Mouse (Mus musculus) forebrain, embryonic 14.5 days (tissue): ENCODE data around the gene Pla2g1b. TPM values are rescaled to one million over a fixed set of nuclear protein-coding genes. Genes with fewer than 3 reads are reported as not detected.
"Not testable (repeated sequence)": the region's sequence is repeated elsewhere in the genome, so short reads cannot be mapped to it uniquely, and the experiment has no call there.

Experiments used
- ATAC-seq: fragments of 200-750 bp; cut with Nextera tagmentation; 2 replicates; pipeline ENCODE4 v1.8.0; 2017; ENCODE audit warnings: mild to moderate bottlenecking, moderate library complexity
- DNase-seq: peaks from one replicate; pipeline ENCODE4 v3.0.0-alpha.2; 2015; ENCODE audit warnings: low spot score
- H3K27ac ChIP-seq: fragments of 300-500 bp; sonication (generic); 2 replicates; pipeline ENCODE4 v1.5.1; 2014; ENCODE audit warnings: low read depth, mild to moderate bottlenecking, control low read depth, low read length, moderate library complexity
- H3K27me3 ChIP-seq: fragments of 300-500 bp; sonication (generic); replicated peaks from 2 replicates; pipeline ENCODE4 v1.6.1; 2014; ENCODE audit warnings: low read length, control low read depth, mixed read lengths; ENCODE audit not compliant: control insufficient read depth, insufficient read depth
- H3K36me3 ChIP-seq: fragments of 300-500 bp; sonication (generic); 2 replicates; pipeline ENCODE4 v1.6.1; 2014; ENCODE audit warnings: low read length, control low read depth; ENCODE audit not compliant: control insufficient read depth, insufficient read depth
- H3K4me1 ChIP-seq: fragments of 300-500 bp; sonication (generic); 2 replicates; pipeline ENCODE4 v1.6.1; 2014; ENCODE audit warnings: antibody characterized with exemption, low read length, control low read depth; ENCODE audit not compliant: control insufficient read depth, insufficient read depth
- H3K4me2 ChIP-seq: fragments of 300-500 bp; sonication (generic); 2 replicates; pipeline ENCODE4 v1.6.1; 2014; ENCODE audit warnings: mild to moderate bottlenecking, control low read depth, low read length
- H3K4me3 ChIP-seq: fragments of 300-500 bp; sonication (generic); 2 replicates; pipeline ENCODE4 v1.5.1; 2014; ENCODE audit warnings: low read depth, low read length, control low read depth
- H3K9ac ChIP-seq: fragments of 300-500 bp; sonication (generic); 2 replicates; pipeline ENCODE4 v1.6.1; 2014; ENCODE audit warnings: mild to moderate bottlenecking, low read length, control low read depth, moderate library complexity
- H3K9me3 ChIP-seq: fragments of 300-500 bp; sonication (generic); replicated peaks from 2 replicates; pipeline ENCODE4 v1.6.1; 2016; ENCODE audit warnings: low read length, control low read depth, mixed read lengths; ENCODE audit not compliant: control insufficient read depth
- WGBS: fragments of 180-500 bp; shearing (Covaris S2); extraction: QIAGEN DNeasy Blood & Tissue Kit; methylation state at CpG from one replicate; pipeline ENCODE4 v1.1.7; 2014; 5-methylcytosine and 5-hydroxymethylcytosine counted together
- polyA plus RNA-seq: library from polyadenylated mRNA; unstranded; fragments of >200 nt; fragmentation: Nextera tagmentation; extraction: Ambion mirVana; gene quantifications from 2 replicates; pipeline ENCODE4 v1.2.1, GENCODE M21; 2014

Gene Pla2g1b
- polyA plus RNA-seq, 1 experiment from 2014 or later, result not detected

GRCm38 (mm10) chr5:115514346-115514745 is 48.3 kb downstream of the Pla2g1b start:
- DNase-seq, result no peak
- ATAC-seq, result no peak
- Histone ChIP-seq H3K4me1 (peaks cover 18% of the 10 kb centered on the region), H3K27ac (peak overlapping the region; percentile 62; the same call in 1 of the 2 replicates), H3K9me3 (no peaks in the 10 kb centered on the region), H3K4me3 (no peak overlapping the region), H3K36me3 (no peaks in the 10 kb centered on the region), H3K9ac (peak overlapping the region; percentile 4; the same call in 1 of the 2 replicates), H3K4me2 (no peak overlapping the region), H3K27me3 (no peaks in the 10 kb centered on the region)
- WGBS, result 85% methylated on average over 6 of the region's 6 CpGs

GRCm38 (mm10) chr5:115514896-115515587 is 49.0 kb downstream of the Pla2g1b start:
- no peaks in the 10 kb centered on the region for H3K36me3 ChIP-seq
- DNase-seq, result peak; percentile 49
- no peak for ATAC-seq
- no peaks in the 10 kb centered on the region for H3K9me3 ChIP-seq
- no peak overlapping the region for H3K4me2 ChIP-seq
- WGBS, result 55% methylated on average over 20 of the region's 20 CpGs
- peaks cover 11% of the 10 kb centered on the region for H3K4me1 ChIP-seq
- peak overlapping the region; percentile 4; the same call in 1 of the 2 replicates for H3K9ac ChIP-seq
- no peaks in the 10 kb centered on the region for H3K27me3 ChIP-seq
- peak overlapping the region; percentile 62; the same call in 1 of the 2 replicates for H3K27ac ChIP-seq
- no peak overlapping the region for H3K4me3 ChIP-seq

GRCm38 (mm10) chr5:115516081-115516907 is 50.2 kb downstream of the Pla2g1b start:
- no peaks in the 10 kb centered on the region for H3K27me3 ChIP-seq
- H3K9ac ChIP-seq, result no peak overlapping the region
- DNase-seq (no peak), ATAC-seq (no peak)
- no peak overlapping the region for H3K27ac ChIP-seq
- H3K4me2 ChIP-seq, result no peak overlapping the region
- H3K4me3 ChIP-seq, result no peak overlapping the region
- WGBS, result 87% methylated on average over 32 of the region's 32 CpGs
- no peaks in the 10 kb centered on the region for H3K36me3 ChIP-seq
- peaks cover 9% of the 10 kb centered on the region for H3K4me1 ChIP-seq
- H3K9me3 ChIP-seq, result no peaks in the 10 kb centered on the region

GRCm38 (mm10) chr5:115516908-115517307 is 50.8 kb downstream of the Pla2g1b start:
- Histone ChIP-seq H3K27me3 (no peaks in the 10 kb centered on the region), H3K4me2 (no peak overlapping the region), H3K27ac (no peak overlapping the region), H3K4me3 (no peak overlapping the region), H3K4me1 (peaks cover 9% of the 10 kb centered on the region), H3K9ac (no peak overlapping the region), H3K36me3 (no peaks in the 10 kb centered on the region), H3K9me3 (no peaks in the 10 kb centered on the region)
- ATAC-seq (no peak), DNase-seq (no peak)
- 91% methylated on average over 7 of the region's 7 CpGs for WGBS

GRCm38 (mm10) chr5:115517501-115517900 is 51.4 kb downstream of the Pla2g1b start:
- 94% methylated on average over 9 of the region's 9 CpGs for WGBS
- H3K9ac ChIP-seq, result no peak overlapping the region
- DNase-seq (no peak), ATAC-seq (no peak)
- peaks cover 9% of the 10 kb centered on the region for H3K4me1 ChIP-seq
- no peaks in the 10 kb centered on the region for H3K27me3 ChIP-seq
- no peak overlapping the region for H3K27ac ChIP-seq
- H3K4me2 ChIP-seq, result no peak overlapping the region
- no peaks in the 10 kb centered on the region for H3K36me3 ChIP-seq
- H3K4me3 ChIP-seq, result no peak overlapping the region
- no peaks in the 10 kb centered on the region for H3K9me3 ChIP-seq

GRCm38 (mm10) chr5:115518214-115518613 is 52.2 kb downstream of the Pla2g1b start:
- not testable (repeated sequence) for H3K27me3 ChIP-seq, H3K36me3 ChIP-seq, ATAC-seq, DNase-seq, H3K4me2 ChIP-seq, H3K9ac ChIP-seq, H3K4me3 ChIP-seq, H3K9me3 ChIP-seq, H3K27ac ChIP-seq, H3K4me1 ChIP-seq
- WGBS, result 94% methylated on average over 8 of the region's 8 CpGs

GRCm38 (mm10) chr5:115520325-115520869 is 54.3 kb downstream of the Pla2g1b start:
- Histone ChIP-seq H3K27ac (no peak overlapping the region), H3K4me2 (no peak overlapping the region), H3K27me3 (no peaks in the 10 kb centered on the region), H3K36me3 (no peaks in the 10 kb centered on the region), H3K9ac (no peak overlapping the region), H3K4me3 (no peak overlapping the region), H3K4me1 (no peaks in the 10 kb centered on the region; the same call in 1 of the 2 replicates), H3K9me3 (no peaks in the 10 kb centered on the region)
- ATAC-seq (no peak), DNase-seq (no peak)
- 86% methylated on average over 21 of the region's 21 CpGs for WGBS

GRCm38 (mm10) chr5:115521553-115522461 is 55.7 kb downstream of the Pla2g1b start:
- Histone ChIP-seq H3K4me2 (no peak overlapping the region), H3K4me3 (no peak overlapping the region), H3K9me3 (no peaks in the 10 kb centered on the region), H3K36me3 (no peaks in the 10 kb centered on the region), H3K27me3 (no peaks in the 10 kb centered on the region), H3K27ac (peak overlapping the region; percentile 33; the same call in 1 of the 2 replicates), H3K9ac (no peak overlapping the region), H3K4me1 (no peaks in the 10 kb centered on the region; the same call in 1 of the 2 replicates)
- no peak for DNase-seq
- ATAC-seq, result no peak
- 83% methylated on average over 21 of the region's 21 CpGs for WGBS
